ENCODE assay signal across 15 mouse cellular contexts in genomic region chr1:138965069-138965468, GRCm38 (mm10). TPM values are rescaled to one million over a fixed set of nuclear protein-coding genes. Genes with fewer than 3 reads are reported as not detected.
DNase-seq lines count a peak whose midpoint lies in the region; ATAC-seq and TF ChIP-seq lines count a peak whose summit lies in the region.
"Had no signal": no experiment of that assay in that cellular context is flagged by ENCODE, and none has a peak within 500 bp of the region (broad histone marks: within the 10 kb centered on the region; RNA-seq: fewer than 3 reads in every experiment).

No protein-coding gene starts in this region.

- DNase-seq in hindbrain, embryonic 11.5 days (ENCODE audit: low spot score): no peak
- DNase-seq in thymus, postnatal 36 days: no peak
- no peak for DNase-seq in cerebellum, adult 11-12 months
- DNase-seq: cerebellum, adult 9-10 months; lung, postnatal 36 days; right cerebral cortex, postnatal 25 days; thymus, adult 2 months had no signal

- H3K79me2 ChIP-seq in myocyte (ENCODE audit: control insufficient read depth, insufficient read depth): peaks cover 11% of the 10 kb centered on the region

- H3K9ac ChIP-seq in forebrain, embryonic 12.5 days: no peak overlapping the region
- H3K9ac ChIP-seq in forebrain, embryonic 15.5 days (replicated peaks): no peak overlapping the region
- H3K9ac ChIP-seq in hindbrain, embryonic 15.5 days: no peak overlapping the region
- H3K9ac ChIP-seq in hindbrain, embryonic 11.5 days (ENCODE audit: low read depth, low read length): no peak overlapping the region
- H3K9ac ChIP-seq in liver, embryonic 12.5 days: no peak overlapping the region
- H3K9ac ChIP-seq: kidney, embryonic 15.5 days had no signal

- no peak for TF ChIP-seq POLR2A in myocyte (IDR thresholded peaks at IDR 0.05; ENCODE audit: insufficient read length, low read depth)

- H3K27ac ChIP-seq in forebrain, embryonic 12.5 days: no peak overlapping the region
- H3K27ac ChIP-seq in forebrain, embryonic 15.5 days (replicated peaks): no peak overlapping the region
- H3K27ac ChIP-seq in hindbrain, embryonic 15.5 days (replicated peaks): no peak overlapping the region
- H3K27ac ChIP-seq in hindbrain, embryonic 11.5 days (ENCODE audit: low read depth, low read length): no peak overlapping the region
- H3K27ac ChIP-seq in liver, embryonic 12.5 days: no peak overlapping the region
- H3K27ac ChIP-seq: kidney, embryonic 15.5 days had no signal

- 0 out of 2 replicates have a peak, but pooled peaks cover 6% of the 10 kb centered on the region for H3K4me1 ChIP-seq in forebrain, embryonic 12.5 days
- peaks cover 10% of the 10 kb centered on the region for H3K4me1 ChIP-seq in forebrain, embryonic 15.5 days
- peaks cover 8% of the 10 kb centered on the region; the same call in 1 of the 2 replicates for H3K4me1 ChIP-seq in hindbrain, embryonic 15.5 days (replicated peaks)
- no peaks in the 10 kb centered on the region for H3K4me1 ChIP-seq in hindbrain, embryonic 11.5 days (replicated peaks; ENCODE audit: control insufficient read depth, insufficient read depth, low read length)
- peaks cover 27% of the 10 kb centered on the region for H3K4me1 ChIP-seq in liver, embryonic 12.5 days

- no peak overlapping the region for H3K4me3 ChIP-seq in forebrain, embryonic 12.5 days (replicated peaks)
- no peak overlapping the region for H3K4me3 ChIP-seq in forebrain, embryonic 15.5 days
- no peak overlapping the region for H3K4me3 ChIP-seq in hindbrain, embryonic 15.5 days
- no peak overlapping the region for H3K4me3 ChIP-seq in hindbrain, embryonic 11.5 days (ENCODE audit: low read depth, low read length)
- no peak overlapping the region for H3K4me3 ChIP-seq in liver, embryonic 12.5 days
- no peak overlapping the region for H3K4me3 ChIP-seq in myocyte

- no peaks in the 10 kb centered on the region for H3K9me3 ChIP-seq in forebrain, embryonic 12.5 days
- no peaks in the 10 kb centered on the region for H3K9me3 ChIP-seq in forebrain, embryonic 15.5 days
- no peaks in the 10 kb centered on the region for H3K9me3 ChIP-seq in hindbrain, embryonic 15.5 days
- H3K9me3 ChIP-seq in hindbrain, embryonic 11.5 days (ENCODE audit: control insufficient read depth, low read length): no peaks in the 10 kb centered on the region
- H3K9me3 ChIP-seq in liver, embryonic 12.5 days (replicated peaks): no peaks in the 10 kb centered on the region
- H3K9me3 ChIP-seq: kidney, embryonic 15.5 days had no signal

- ATAC-seq in forebrain, embryonic 12.5 days (ENCODE audit: low FRiP score): no peak
- no peak for ATAC-seq in forebrain, embryonic 15.5 days (replicated peaks)
- no peak for ATAC-seq in hindbrain, embryonic 15.5 days (ENCODE audit: low FRiP score, low read depth)
- no peak for ATAC-seq in hindbrain, embryonic 11.5 days (ENCODE audit: low FRiP score)
- no peak for ATAC-seq in liver, embryonic 12.5 days
- ATAC-seq: Patski had no signal

- 0 out of 2 replicates have a peak, but pooled peaks cover 3% of the 10 kb centered on the region for H3K27me3 ChIP-seq in forebrain, embryonic 12.5 days
- no peaks in the 10 kb centered on the region for H3K27me3 ChIP-seq in forebrain, embryonic 15.5 days
- no peaks in the 10 kb centered on the region for H3K27me3 ChIP-seq in hindbrain, embryonic 15.5 days
- H3K27me3 ChIP-seq in hindbrain, embryonic 11.5 days (ENCODE audit: control insufficient read depth, insufficient read depth, low read length): no peaks in the 10 kb centered on the region
- H3K27me3 ChIP-seq in liver, embryonic 12.5 days (replicated peaks): no peaks in the 10 kb centered on the region
- no peaks in the 10 kb centered on the region for H3K27me3 ChIP-seq in myocyte (ENCODE audit: control insufficient read depth, insufficient read depth, insufficient read length)
- H3K27me3 ChIP-seq: kidney, embryonic 15.5 days; Patski had no signal

- no peak overlapping the region for H3ac ChIP-seq in myocyte (ENCODE audit: control insufficient read depth, insufficient read length)

- H3K4me2 ChIP-seq in forebrain, embryonic 12.5 days: peak overlapping the region; percentile 32; the same call in 1 of the 2 replicates
- H3K4me2 ChIP-seq in forebrain, embryonic 15.5 days (replicated peaks): no peak overlapping the region
- H3K4me2 ChIP-seq in hindbrain, embryonic 15.5 days: peak overlapping the region; percentile 32; the same call in 1 of the 2 replicates
- no peak overlapping the region for H3K4me2 ChIP-seq in hindbrain, embryonic 11.5 days (replicated peaks; ENCODE audit: low read depth, low read length)
- 0 out of 2 replicates have a peak overlapping the region, but pooled peaks have one; percentile 32 for H3K4me2 ChIP-seq in liver, embryonic 12.5 days
- peak overlapping the region; percentile 43 for H3K4me2 ChIP-seq in myocyte (ENCODE audit: low read depth)

- no peaks in the 10 kb centered on the region; the same call in 1 of the 2 replicates for H3K36me3 ChIP-seq in forebrain, embryonic 12.5 days (replicated peaks)
- 0 out of 2 replicates have a peak, but pooled peaks cover 2% of the 10 kb centered on the region for H3K36me3 ChIP-seq in forebrain, embryonic 15.5 days
- no peaks in the 10 kb centered on the region for H3K36me3 ChIP-seq in hindbrain, embryonic 15.5 days
- no peaks in the 10 kb centered on the region for H3K36me3 ChIP-seq in hindbrain, embryonic 11.5 days (ENCODE audit: control insufficient read depth, insufficient read depth, low read length)
- peaks cover 9% of the 10 kb centered on the region; the same call in 1 of the 2 replicates for H3K36me3 ChIP-seq in liver, embryonic 12.5 days
- H3K36me3 ChIP-seq in myocyte (ENCODE audit: control insufficient read depth, insufficient read depth): no peaks in the 10 kb centered on the region

TF ChIP-seq in myocyte, 11 proteins besides CTCF, POLR2A, EP300 and RAD21:
- TF ChIP-seq CEBPB (IDR thresholded peaks at IDR 0.05; ENCODE audit: insufficient read depth, poor library complexity, severe bottlenecking) (no peak), REST (IDR thresholded peaks at IDR 0.05; ENCODE audit: insufficient read depth, insufficient read length) (no peak), SRF (IDR thresholded peaks at IDR 0.05; ENCODE audit: control insufficient read depth, insufficient read length, low read depth) (no peak), USF1 (IDR thresholded peaks at IDR 0.05; ENCODE audit: low read depth) (no peak), TCF3 (IDR thresholded peaks at IDR 0.05; ENCODE audit: insufficient read length, low read depth) (no peak), TCF12 (IDR thresholded peaks at IDR 0.05; ENCODE audit: insufficient read depth, poor library complexity, severe bottlenecking) (no peak), POLR2AphosphoS2 (IDR thresholded peaks at IDR 0.05; ENCODE audit: insufficient read length, low read depth) (no peak), MYOG (IDR thresholded peaks at IDR 0.05; ENCODE audit: control insufficient read depth in 1 of 3, insufficient read depth in 1 of 3, insufficient read length in 2 of 3, low read depth in 2 of 3) (no peak), MYOD1 (IDR thresholded peaks at IDR 0.05; ENCODE audit: control insufficient read depth in 1 of 3, insufficient read length in 2 of 3, low read depth in 2 of 3) (no peak), E2F4 (IDR thresholded peaks at IDR 0.05; ENCODE audit: insufficient read depth) (no peak), MAX (IDR thresholded peaks at IDR 0.05; ENCODE audit: low read depth) (no peak)

RNA-seq across cellular contexts. Expression of gene Dennd1b, which starts 1.8 kb away (rescaled TPM):
- 12.9 and 14.5 TPM in 2 replicates for polyA plus RNA-seq in forebrain, embryonic 12.5 days (2016; fragmentation: Nextera tagmentation; extraction: Ambion mirVana)
- polyA plus RNA-seq in forebrain, embryonic 15.5 days (2015; fragmentation: Nextera tagmentation; extraction: Ambion mirVana): 8.3 and 9.4 TPM in 2 replicates
- 7.9 and 12.1 TPM in 2 replicates for polyA plus RNA-seq in hindbrain, embryonic 15.5 days (2015; fragmentation: Nextera tagmentation; extraction: Ambion mirVana)
- polyA plus RNA-seq in hindbrain, embryonic 11.5 days (2014; fragmentation: Nextera tagmentation; extraction: Ambion mirVana): 13.1 and 14.7 TPM in 2 replicates
- polyA plus RNA-seq in liver, embryonic 12.5 days (2016; fragmentation: Nextera tagmentation; extraction: Ambion mirVana): 4.7 and 5.1 TPM in 2 replicates
- 1.3 TPM for polyA plus RNA-seq in myocyte (2012; fragmentation: generic; extraction: Trizol)
- polyA plus RNA-seq: erythroblast, embryonic 14.5 days had no signal

Comparison
In these comparisons a context has a peak if more than half of its experiments do, and no peak if none do; other contexts are left out.
1. H3K4me2 ChIP-seq: peak in forebrain, embryonic 12.5 days (single experiment), hindbrain, embryonic 15.5 days (single experiment), liver, embryonic 12.5 days (single experiment) and myocyte (single experiment); none in forebrain, embryonic 15.5 days (single experiment) and hindbrain, embryonic 11.5 days (single experiment).